Mouse (Mus musculus) CD8-positive naive resting alpha-beta T cell, adult 2 months (primary cell): ENCODE measurements at regions not wholly inside any gene's neighbourhood (a gene's known extent, or its start where the extent isn't known, plus 50 kb on each side); places are given as distances from the start of the nearest gene placed in this dataset.

ENCODE experiments used
- DNase-seq, 2 experiments: peaks; one replicate each; pipeline ENCODE4 v3.0.0; 2022; ENCODE audit warnings: low read depth in 2 of 2, low spot score in 2 of 2

- DNase-seq: no peak
Measured at GRCm38 (mm10) chr2:167848468-167849440, 83.1 kb upstream of the Ptpn1 start.

- no peak for DNase-seq
Measured at GRCm38 (mm10) chr2:167847281-167848077, 84.4 kb upstream of the Ptpn1 start.

DNA sequence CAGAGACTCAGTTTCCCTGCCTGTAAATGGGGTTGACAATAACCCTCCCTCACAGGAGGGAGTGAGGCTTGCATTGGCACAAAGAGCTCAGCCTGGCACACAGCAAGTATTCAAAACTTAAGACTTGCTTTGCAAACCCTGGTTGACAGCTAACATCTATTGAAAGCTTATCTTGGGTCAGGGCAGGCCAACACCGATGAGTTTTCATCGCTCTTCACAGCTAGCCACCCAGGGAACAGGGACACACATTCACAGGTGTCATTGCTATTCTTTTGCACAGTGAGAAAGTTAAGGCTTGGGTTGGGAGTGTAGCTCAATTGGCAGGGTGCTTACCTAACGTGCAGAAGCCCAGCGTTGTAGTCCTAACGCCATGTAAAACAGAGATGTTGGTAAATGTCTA is 86.5 kb upstream of the Ptpn1 start:
- DNase-seq: no peak

GRCm38 (mm10) chr2:167844556-167844955 is 87.3 kb upstream of the Ptpn1 start:
- no peak for DNase-seq

GRCm38 (mm10) chr2:167843921-167844320 is 87.9 kb upstream of the Ptpn1 start:
- no peak for DNase-seq

GRCm38 (mm10) chr2:167842993-167843392 is 88.9 kb upstream of the Ptpn1 start:
- no peak for DNase-seq

GRCm38 (mm10) chr2:167842473-167842872 is 89.4 kb upstream of the Ptpn1 start:
- no peak for DNase-seq

DNA sequence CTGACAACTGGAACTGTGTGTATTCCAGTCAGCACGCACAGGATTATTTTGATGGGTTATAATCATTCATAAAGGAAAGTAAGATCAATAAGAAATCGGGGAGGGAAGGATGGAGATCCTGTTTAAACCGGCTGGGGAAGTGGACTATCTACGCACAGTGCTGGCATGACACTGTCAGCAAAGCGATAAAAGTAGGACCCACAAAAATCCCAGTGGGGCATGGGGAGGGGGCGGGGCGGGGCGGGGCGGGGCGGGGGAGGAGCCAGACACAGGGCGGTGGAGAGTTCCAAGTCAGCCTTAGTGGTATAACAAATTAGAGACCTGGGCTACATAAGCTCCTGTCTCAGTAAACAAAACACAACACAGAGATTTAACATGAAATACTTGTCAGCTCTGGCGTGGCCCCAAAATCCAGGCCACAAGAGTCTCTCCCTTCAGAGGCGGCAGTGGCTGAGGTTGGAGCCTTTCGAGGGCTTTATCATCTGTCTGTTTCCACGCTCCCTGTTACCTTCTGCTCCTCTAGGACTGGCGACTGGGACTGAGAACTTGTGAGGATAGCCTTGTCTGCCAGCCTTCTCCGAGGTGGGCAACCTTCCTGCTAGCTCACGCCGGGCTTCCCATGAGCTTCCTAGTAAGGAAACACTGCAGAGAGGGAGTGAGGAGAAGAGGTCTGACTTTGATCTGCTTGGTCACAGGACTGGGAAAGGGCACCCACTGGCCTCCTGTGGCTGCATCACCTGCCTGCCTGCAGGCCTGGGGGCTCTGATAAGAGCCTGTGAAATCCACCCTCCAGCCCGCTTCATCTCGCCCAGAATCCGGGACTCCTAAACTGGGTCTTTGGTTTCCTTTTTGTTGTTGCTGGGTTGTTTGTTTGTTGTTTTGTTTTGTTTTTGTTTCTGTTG is 90.3 kb upstream of the Ptpn1 start:
- no peak for DNase-seq

DNA sequence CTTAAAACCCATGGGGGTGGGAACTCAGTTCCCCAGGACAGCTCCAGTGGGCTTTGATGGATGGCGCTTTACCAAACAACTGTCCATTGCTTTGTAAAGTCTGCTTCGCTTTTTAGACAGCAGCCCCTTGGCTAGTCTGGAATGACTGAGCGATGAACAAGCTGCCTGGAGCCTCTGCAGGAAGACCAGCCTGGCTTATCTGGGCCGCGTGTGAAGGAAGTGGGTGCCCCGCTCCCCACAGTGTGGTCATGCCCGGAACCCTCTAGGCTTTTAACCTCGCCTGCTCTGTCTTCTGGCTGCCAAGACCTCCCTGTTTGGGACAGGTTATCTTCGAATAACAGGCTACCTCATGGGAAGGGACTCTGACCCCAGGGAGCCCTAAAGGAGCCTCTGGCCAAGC is 91.5 kb upstream of the Ptpn1 start:
- DNase-seq: peak; percentile 41 to 46

GRCm38 (mm10) chr2:167839324-167839981 is 92.4 kb upstream of the Ptpn1 start:
- DNase-seq: peak; percentile 14 to 18

GRCm38 (mm10) chr2:167837596-167837995 is 94.3 kb upstream of the Ptpn1 start:
- DNase-seq: no peak

- DNase-seq: no peak
Measured at GRCm38 (mm10) chr2:167836611-167837010, 95.2 kb upstream of the Ptpn1 start.

GRCm38 (mm10) chr2:167834605-167835004 is 97.3 kb upstream of the Ptpn1 start:
- DNase-seq: no peak

DNA sequence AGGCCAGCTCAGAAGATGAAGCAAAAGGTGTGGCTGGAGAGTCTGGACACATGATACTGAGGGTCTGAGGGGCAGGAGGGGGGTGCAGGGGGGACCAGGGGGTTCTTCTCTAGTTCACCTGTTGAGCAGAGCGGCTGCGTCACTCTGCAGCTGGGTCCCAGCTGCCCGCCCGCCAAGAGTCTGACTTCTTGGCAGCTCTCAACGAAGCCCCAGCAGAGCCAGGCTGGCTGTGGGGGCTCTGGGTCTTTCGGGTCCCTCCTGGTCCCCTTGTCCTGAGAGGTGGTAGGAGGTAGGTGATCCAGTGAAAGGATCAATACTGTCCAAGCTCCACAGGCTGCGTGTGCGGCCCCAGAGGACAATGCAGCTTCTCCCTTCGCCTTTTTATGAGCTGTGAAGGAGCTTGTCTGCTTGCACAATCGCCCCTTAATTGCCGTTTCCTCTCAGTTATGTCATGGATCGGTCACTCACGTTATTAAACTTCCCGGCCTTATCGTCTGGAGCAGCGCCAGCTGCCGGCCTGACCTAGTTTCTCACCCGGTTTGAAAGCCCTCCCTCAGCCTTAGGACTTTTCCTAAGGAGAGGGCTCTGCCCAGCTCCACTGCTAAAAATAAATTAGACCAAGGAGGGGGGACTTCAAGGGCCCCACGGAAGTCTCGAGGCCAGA is 98.4 kb upstream of the Ptpn1 start:
- DNase-seq: no peak

- DNase-seq: no peak
Measured at GRCm38 (mm10) chr2:167831076-167832039, 100.5 kb upstream of the Ptpn1 start.

DNA sequence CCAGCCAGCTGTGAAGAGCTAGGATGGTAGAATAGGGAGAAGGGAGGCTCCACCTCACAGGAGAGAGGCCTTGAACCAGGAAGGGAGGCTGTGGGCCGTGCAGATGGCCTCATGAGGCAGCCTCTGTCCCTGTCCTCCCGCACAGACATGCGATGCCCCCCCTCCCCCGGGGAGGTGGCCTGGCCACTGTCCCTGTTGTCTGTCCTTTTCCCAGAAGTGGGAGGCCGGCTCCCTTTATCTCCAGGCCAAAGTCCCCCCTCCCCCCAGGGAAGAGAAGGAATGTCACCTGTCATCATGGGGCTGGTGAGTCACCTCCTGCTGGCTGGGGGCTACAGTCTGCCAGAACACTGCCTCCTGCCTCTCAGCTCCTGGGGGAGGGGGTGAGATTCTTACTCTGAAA is 103.6 kb upstream of the Ptpn1 start:
- DNase-seq: no peak

- no peak for DNase-seq
Measured at GRCm38 (mm10) chr2:167826922-167827703, 104.7 kb upstream of the Ptpn1 start.

- no peak for DNase-seq
Measured at GRCm38 (mm10) chr2:167823513-167823912, 108.3 kb upstream of the Ptpn1 start.
